Mouse (Mus musculus) neural tube, embryonic 15.5 days (tissue): ENCODE results near the gene Atpaf2. TPM values are rescaled to one million over a fixed set of nuclear protein-coding genes. Genes with fewer than 3 reads are reported as not detected.
"Not testable (repeated sequence)": the region's sequence is repeated elsewhere in the genome, so short reads cannot be mapped to it uniquely, and the experiment has no call there.

Experiments
- ATAC-seq: fragments of 200-750 bp; cut with Nextera tagmentation; 2 replicates; pipeline ENCODE4 v1.8.0; 2017; ENCODE audit warnings: mild to moderate bottlenecking, moderate TSS enrichment, moderate library complexity; ENCODE audit not compliant: low FRiP score
- H3K27ac ChIP-seq: fragments of 300-500 bp; sonication (generic); replicated peaks from 2 replicates; pipeline ENCODE4 v1.5.1; 2015; ENCODE audit warnings: mild to moderate bottlenecking, inconsistent platforms
- H3K27me3 ChIP-seq: fragments of 300-500 bp; sonication (generic); replicated peaks from 2 replicates; pipeline ENCODE4 v1.6.1; 2015; ENCODE audit warnings: inconsistent platforms
- H3K36me3 ChIP-seq: fragments of 300-500 bp; sonication (generic); 2 replicates; pipeline ENCODE4 v1.6.1; 2015; ENCODE audit warnings: inconsistent platforms
- H3K4me1 ChIP-seq: fragments of 300-500 bp; sonication (generic); 2 replicates; pipeline ENCODE4 v1.6.1; 2015; ENCODE audit warnings: inconsistent platforms
- H3K4me2 ChIP-seq: fragments of 300-500 bp; sonication (generic); 2 replicates; pipeline ENCODE4 v1.6.1; 2015; ENCODE audit warnings: inconsistent platforms, mild to moderate bottlenecking, moderate library complexity
- H3K4me3 ChIP-seq: fragments of 300-500 bp; sonication (generic); replicated peaks from 2 replicates; pipeline ENCODE4 v1.5.1; 2015; ENCODE audit warnings: mild to moderate bottlenecking, inconsistent platforms
- H3K9ac ChIP-seq: fragments of 300-500 bp; sonication (generic); replicated peaks from 2 replicates; pipeline ENCODE4 v1.6.1; 2015; ENCODE audit warnings: mild to moderate bottlenecking, inconsistent platforms
- H3K9me3 ChIP-seq: fragments of 300-500 bp; sonication (generic); replicated peaks from 2 replicates; pipeline ENCODE4 v1.6.1; 2016; ENCODE audit warnings: inconsistent platforms
- WGBS: fragments of 180-500 bp; shearing (Covaris S2); methylation state at CpG from one replicate; pipeline ENCODE4 v1.1.7; 2015; ENCODE audit warnings: mixed read lengths; 5-methylcytosine and 5-hydroxymethylcytosine counted together
- polyA plus RNA-seq: library from polyadenylated mRNA; unstranded; fragments of >200 nt; fragmentation: Nextera tagmentation; extraction: Ambion mirVana; gene quantifications from 2 replicates; pipeline ENCODE4 v1.2.1, GENCODE M21; 2015

Atpaf2 gene
- polyA plus RNA-seq = 45.7 and 48.6 TPM in 2 replicates

- Histone ChIP-seq H3K4me2 (peak within 1 kb of the TSS; percentile 83), H3K36me3 (no peaks in the 10 kb centered on the region), H3K4me1 (peaks cover 43% of the 10 kb centered on the region), H3K4me3 (peak within 1 kb of the TSS; percentile 72), H3K9me3 (no peaks in the 10 kb centered on the region), H3K27ac (peak within 1 kb of the TSS; percentile 84), H3K27me3 (no peaks in the 10 kb centered on the region), H3K9ac (peak within 1 kb of the TSS; percentile 79)
- 0% methylated on average over 36 of the region's 39 CpGs for WGBS
- peak; percentile 54; the same call in 1 of the 2 replicates for ATAC-seq
Measured at GRCm38 (mm10) chr11:60417717-60418472, at the start of gene Atpaf2. Gene Atpaf2, minus strand, starts transcription at chr11:60418457.

GRCm38 (mm10) chr11:60465943-60466380 lies 47.7 kb upstream of the Atpaf2 start:
- H3K27me3 ChIP-seq = no peaks in the 10 kb centered on the region
- 95% methylated on average over 2 of the region's 2 CpGs for WGBS

GRCm38 (mm10) chr11:60457973-60458372 lies 39.7 kb upstream of the Atpaf2 start:
- H3K36me3 ChIP-seq = peaks cover 67% of the 10 kb centered on the region
- WGBS = 100% methylated on average over 1 of the region's 1 CpGs
- H3K4me1 ChIP-seq = peaks cover 22% of the 10 kb centered on the region
- H3K27me3 ChIP-seq = no peaks in the 10 kb centered on the region
- no peak overlapping the region for H3K4me3 ChIP-seq
- H3K9me3 ChIP-seq = no peaks in the 10 kb centered on the region
- ATAC-seq = no peak
- H3K4me2 ChIP-seq = no peak overlapping the region
- H3K9ac ChIP-seq = no peak overlapping the region
- no peak overlapping the region for H3K27ac ChIP-seq

More at GRCm38 (mm10) chr11:60465943-60466380, 47.7 kb upstream of the Atpaf2 start:
- Histone ChIP-seq H3K4me3 (no peak overlapping the region), H3K27ac (no peak overlapping the region), H3K4me2 (no peak overlapping the region), H3K9me3 (no peaks in the 10 kb centered on the region), H3K36me3 (peaks cover 90% of the 10 kb centered on the region), H3K9ac (no peak overlapping the region), H3K4me1 (no peaks in the 10 kb centered on the region)
- ATAC-seq = no peak

- peaks cover 22% of the 10 kb centered on the region for H3K4me1 ChIP-seq
Measured at GRCm38 (mm10) chr11:60454745-60455087, 36.5 kb upstream of the Atpaf2 start.

GRCm38 (mm10) chr11:60454080-60454744 lies 36.0 kb upstream of the Atpaf2 start, which contains the start of gene Drg2:
Gene Drg2, plus strand, starts transcription at chr11:60454591.
- no peaks in the 10 kb centered on the region for H3K27me3 ChIP-seq
- peak within 1 kb of the TSS; percentile 64 for H3K4me3 ChIP-seq
- 5% methylated on average over 27 of the region's 27 CpGs for WGBS
- peaks cover 22% of the 10 kb centered on the region for H3K4me1 ChIP-seq
- peak within 1 kb of the TSS; percentile 70 for H3K4me2 ChIP-seq
- peak within 1 kb of the TSS; percentile 66 for H3K9ac ChIP-seq
- peak within 1 kb of the TSS; percentile 74 for H3K27ac ChIP-seq
- H3K36me3 ChIP-seq = peaks cover 29% of the 10 kb centered on the region
- no peaks in the 10 kb centered on the region for H3K9me3 ChIP-seq
- ATAC-seq = peak; percentile 91

More at GRCm38 (mm10) chr11:60454745-60455087, 36.5 kb upstream of the Atpaf2 start:
- Histone ChIP-seq H3K36me3 (peaks cover 34% of the 10 kb centered on the region), H3K27ac (peak overlapping the region; percentile 74), H3K9me3 (no peaks in the 10 kb centered on the region), H3K4me3 (peak overlapping the region; percentile 64), H3K27me3 (no peaks in the 10 kb centered on the region), H3K9ac (peak overlapping the region; percentile 66), H3K4me2 (peak overlapping the region; percentile 70)
- under 1% methylated on average over 17 of the region's 17 CpGs for WGBS
- peak; percentile 34; the same call in 1 of the 2 replicates for ATAC-seq

- H3K9me3 ChIP-seq = no peaks in the 10 kb centered on the region
- no peak overlapping the region for H3K27ac ChIP-seq
- H3K9ac ChIP-seq = no peak overlapping the region
- 75% methylated on average over 4 of the region's 4 CpGs for WGBS
- no peak overlapping the region for H3K4me3 ChIP-seq
- no peak overlapping the region for H3K4me2 ChIP-seq
- peaks cover 45% of the 10 kb centered on the region for H3K36me3 ChIP-seq
- no peaks in the 10 kb centered on the region for H3K4me1 ChIP-seq
- H3K27me3 ChIP-seq = no peaks in the 10 kb centered on the region
- ATAC-seq = no peak
Measured at GRCm38 (mm10) chr11:60444007-60444406, 25.8 kb upstream of the Atpaf2 start.

- Histone ChIP-seq H3K4me1 (no peaks in the 10 kb centered on the region), H3K9ac (no peak overlapping the region), H3K27ac (no peak overlapping the region), H3K4me2 (no peak overlapping the region), H3K27me3 (no peaks in the 10 kb centered on the region), H3K9me3 (no peaks in the 10 kb centered on the region), H3K36me3 (peaks cover 56% of the 10 kb centered on the region), H3K4me3 (no peak overlapping the region)
- WGBS = 91% methylated on average over 6 of the region's 6 CpGs
- ATAC-seq = no peak
Measured at GRCm38 (mm10) chr11:60442896-60443295, 24.6 kb upstream of the Atpaf2 start.

GRCm38 (mm10) chr11:60440176-60440575 lies 21.9 kb upstream of the Atpaf2 start:
- 42% methylated on average over 7 of the region's 7 CpGs for WGBS
- H3K4me3 ChIP-seq = no peak overlapping the region
- H3K9me3 ChIP-seq = no peaks in the 10 kb centered on the region
- no peak for ATAC-seq
- H3K27me3 ChIP-seq = no peaks in the 10 kb centered on the region
- no peaks in the 10 kb centered on the region for H3K4me1 ChIP-seq
- no peak overlapping the region for H3K9ac ChIP-seq
- H3K27ac ChIP-seq = no peak overlapping the region
- H3K4me2 ChIP-seq = no peak overlapping the region
- peaks cover 71% of the 10 kb centered on the region for H3K36me3 ChIP-seq

GRCm38 (mm10) chr11:60439621-60440020 lies 21.4 kb upstream of the Atpaf2 start:
- H3K9ac ChIP-seq, H3K27ac ChIP-seq, H3K4me1 ChIP-seq, H3K4me2 ChIP-seq, H3K4me3 ChIP-seq, ATAC-seq, H3K27me3 ChIP-seq, H3K9me3 ChIP-seq: not testable (repeated sequence)
- 15% methylated on average over 1 of the region's 1 CpGs for WGBS
- H3K36me3 ChIP-seq = peaks cover 75% of the 10 kb centered on the region

- ATAC-seq = no peak
- WGBS = 96% methylated on average over 3 of the region's 3 CpGs
- no peak overlapping the region for H3K9ac ChIP-seq
- no peaks in the 10 kb centered on the region for H3K4me1 ChIP-seq
- H3K27me3 ChIP-seq = no peaks in the 10 kb centered on the region
- H3K36me3 ChIP-seq = peaks cover 75% of the 10 kb centered on the region
- no peak overlapping the region for H3K4me3 ChIP-seq
- no peaks in the 10 kb centered on the region for H3K9me3 ChIP-seq
- no peak overlapping the region for H3K4me2 ChIP-seq
- H3K27ac ChIP-seq = no peak overlapping the region
Measured at GRCm38 (mm10) chr11:60436618-60437017, 18.4 kb upstream of the Atpaf2 start.

- H3K9me3 ChIP-seq = no peaks in the 10 kb centered on the region
- 97% methylated on average over 1 of the region's 1 CpGs for WGBS
- H3K9ac ChIP-seq = no peak overlapping the region
- H3K4me3 ChIP-seq = no peak overlapping the region
- H3K4me2 ChIP-seq = no peak overlapping the region
- H3K27me3 ChIP-seq = no peaks in the 10 kb centered on the region
- peaks cover 71% of the 10 kb centered on the region for H3K36me3 ChIP-seq
- no peak overlapping the region for H3K27ac ChIP-seq
- no peak for ATAC-seq
- no peaks in the 10 kb centered on the region for H3K4me1 ChIP-seq
Measured at GRCm38 (mm10) chr11:60435133-60435532, 16.9 kb upstream of the Atpaf2 start.

GRCm38 (mm10) chr11:60433501-60433900 lies 15.2 kb upstream of the Atpaf2 start:
- Histone ChIP-seq H3K4me2 (no peak overlapping the region), H3K4me1 (no peaks in the 10 kb centered on the region), H3K27ac (no peak overlapping the region), H3K36me3 (peaks cover 68% of the 10 kb centered on the region), H3K9me3 (no peaks in the 10 kb centered on the region), H3K9ac (no peak overlapping the region), H3K4me3 (no peak overlapping the region), H3K27me3 (no peaks in the 10 kb centered on the region)
- no peak for ATAC-seq
